Mouse (Mus musculus): Measurements from ENCODE around the gene Dpf2.

DNA sequence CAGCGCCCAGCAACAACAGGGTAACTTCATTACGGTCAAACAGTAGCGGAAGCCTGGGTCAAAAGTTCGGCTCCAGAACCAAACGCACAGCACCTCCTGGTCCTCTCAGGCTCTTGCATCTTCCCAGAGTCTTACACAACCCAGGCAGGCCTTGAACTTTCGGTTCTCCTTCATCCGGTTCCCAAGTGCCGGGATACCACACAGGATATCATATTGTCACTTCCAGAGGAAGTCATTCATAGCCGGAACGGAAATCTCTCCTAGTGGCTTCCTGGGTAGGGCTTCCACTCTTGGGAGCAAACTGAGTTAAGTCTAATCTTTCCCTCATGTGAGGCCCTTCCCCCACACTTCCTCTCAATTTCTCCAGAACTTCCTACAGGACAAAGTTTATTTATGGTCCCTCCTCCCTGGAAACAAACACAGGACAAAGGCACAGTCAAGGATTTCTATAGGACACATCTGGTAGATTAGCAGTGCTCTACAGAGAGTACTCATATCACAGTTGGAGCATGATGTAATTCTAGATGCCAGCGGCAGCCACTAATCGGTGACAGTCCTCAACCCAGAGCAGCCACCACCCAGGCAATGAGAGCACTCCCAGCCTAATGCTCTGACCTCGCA lies 39.4 kb upstream of the Dpf2 start:
- TF ChIP-seq POLR2A (IDR thresholded peaks at IDR 0.05; ENCODE audit: extremely low read depth, insufficient read depth, low read length) (no peak), CTCF (IDR thresholded peaks at IDR 0.05; ENCODE audit: low read depth, low read length) (no peak)
